Mouse (Mus musculus): ENCODE data around the gene Bok. TPM values are rescaled to one million over a fixed set of nuclear protein-coding genes. Genes with fewer than 3 reads are reported as not detected.
A peak's percentile ranks its signal among the peaks of the same experiment; 100 is the strongest.
"Not testable (repeated sequence)": the region's sequence is repeated elsewhere in the genome, so short reads cannot be mapped to it uniquely, and the experiment has no call there.

Bok gene
- polyA plus RNA-seq, 1 experiment from 2014 or later = 53.0 TPM

- Histone ChIP-seq H3K4me2 (ENCODE audit: low read depth, low read length) (no peak overlapping the region), H3K27ac (ENCODE audit: low read length) (peak overlapping the region; percentile 61), H3K9ac (ENCODE audit: low read depth, low read length) (no peak overlapping the region), H3K27me3 (replicated peaks; ENCODE audit: control insufficient read depth, insufficient read depth, low read length) (no peaks in the 10 kb centered on the region), H3K4me1 (ENCODE audit: control insufficient read depth, insufficient read depth, low read length) (peaks cover 8% of the 10 kb centered on the region; the same call in 1 of the 2 replicates), H3K36me3 (ENCODE audit: control insufficient read depth, insufficient read depth, low read length) (no peaks in the 10 kb centered on the region), H3K4me3 (ENCODE audit: low read length) (no peak overlapping the region), H3K9me3 (ENCODE audit: control insufficient read depth, low read length) (peaks cover 5% of the 10 kb centered on the region; the same call in 1 of the 2 replicates)
- peak; percentile 85 for ATAC-seq
- WGBS = 48% methylated on average over 5 of the region's 5 CpGs
Measured at GRCm38 (mm10) chr1:93657025-93657360, 28.5 kb upstream of the Bok start.

GRCm38 (mm10) chr1:93658559-93658958, 26.9 kb upstream of the Bok start, which contains the start of gene Stk25:
TSS of gene Stk25 (minus strand) at chr1:93658659.
- H3K9me3 ChIP-seq (ENCODE audit: control insufficient read depth, low read length); ATAC-seq; H3K36me3 ChIP-seq (ENCODE audit: control insufficient read depth, insufficient read depth, low read length); H3K27ac ChIP-seq (ENCODE audit: low read length); H3K9ac ChIP-seq (ENCODE audit: low read depth, low read length); H3K4me3 ChIP-seq (ENCODE audit: low read length); H3K4me2 ChIP-seq (ENCODE audit: low read depth, low read length); H3K4me1 ChIP-seq (ENCODE audit: control insufficient read depth, insufficient read depth, low read length); H3K27me3 ChIP-seq (replicated peaks; ENCODE audit: control insufficient read depth, insufficient read depth, low read length): not testable (repeated sequence)

GRCm38 (mm10) chr1:93667760-93668400, 17.6 kb upstream of the Bok start:
- ATAC-seq = peak; percentile 60
- WGBS = 28% methylated on average over 13 of the region's 13 CpGs
- Histone ChIP-seq H3K9me3 (ENCODE audit: control insufficient read depth, low read length) (no peaks in the 10 kb centered on the region), H3K27ac (ENCODE audit: low read length) (peak overlapping the region; percentile 74; the same call in 1 of the 2 replicates), H3K4me2 (ENCODE audit: low read depth, low read length) (0 out of 2 replicates have a peak overlapping the region, but pooled peaks have one; percentile 3), H3K27me3 (replicated peaks; ENCODE audit: control insufficient read depth, insufficient read depth, low read length) (no peaks in the 10 kb centered on the region), H3K4me3 (ENCODE audit: low read length) (no peak overlapping the region), H3K9ac (ENCODE audit: low read depth, low read length) (no peak overlapping the region), H3K36me3 (ENCODE audit: control insufficient read depth, insufficient read depth, low read length) (no peaks in the 10 kb centered on the region), H3K4me1 (ENCODE audit: control insufficient read depth, insufficient read depth, low read length) (peaks cover 9% of the 10 kb centered on the region; the same call in 1 of the 2 replicates)

- WGBS = 7% methylated on average over 17 of the region's 17 CpGs
- ATAC-seq = peak; percentile 84
- Histone ChIP-seq H3K9ac (ENCODE audit: low read depth, low read length) (peak overlapping the region; percentile 70), H3K4me1 (ENCODE audit: control insufficient read depth, insufficient read depth, low read length) (peaks cover 9% of the 10 kb centered on the region; the same call in 1 of the 2 replicates), H3K27ac (ENCODE audit: low read length) (peak overlapping the region; percentile 74), H3K9me3 (ENCODE audit: control insufficient read depth, low read length) (no peaks in the 10 kb centered on the region), H3K4me3 (ENCODE audit: low read length) (peak overlapping the region; percentile 49), H3K4me2 (ENCODE audit: low read depth, low read length) (peak overlapping the region; percentile 79), H3K36me3 (ENCODE audit: control insufficient read depth, insufficient read depth, low read length) (no peaks in the 10 kb centered on the region), H3K27me3 (replicated peaks; ENCODE audit: control insufficient read depth, insufficient read depth, low read length) (no peaks in the 10 kb centered on the region)
Measured at GRCm38 (mm10) chr1:93668791-93669548, 16.5 kb upstream of the Bok start.

GRCm38 (mm10) chr1:93669941-93670340, 15.5 kb upstream of the Bok start:
- Histone ChIP-seq H3K27ac (ENCODE audit: low read length) (no peak overlapping the region), H3K27me3 (replicated peaks; ENCODE audit: control insufficient read depth, insufficient read depth, low read length) (no peaks in the 10 kb centered on the region), H3K4me3 (ENCODE audit: low read length) (no peak overlapping the region), H3K9me3 (ENCODE audit: control insufficient read depth, low read length) (no peaks in the 10 kb centered on the region), H3K9ac (ENCODE audit: low read depth, low read length) (no peak overlapping the region), H3K4me2 (ENCODE audit: low read depth, low read length) (no peak overlapping the region), H3K36me3 (ENCODE audit: control insufficient read depth, insufficient read depth, low read length) (no peaks in the 10 kb centered on the region), H3K4me1 (ENCODE audit: control insufficient read depth, insufficient read depth, low read length) (peaks cover 9% of the 10 kb centered on the region; the same call in 1 of the 2 replicates)
- ATAC-seq = no peak

GRCm38 (mm10) chr1:93672682-93673081, 12.8 kb upstream of the Bok start:
- no peak overlapping the region for H3K27ac ChIP-seq (ENCODE audit: low read length)
- ATAC-seq = no peak
- no peaks in the 10 kb centered on the region for H3K27me3 ChIP-seq (replicated peaks; ENCODE audit: control insufficient read depth, insufficient read depth, low read length)
- H3K4me2 ChIP-seq (ENCODE audit: low read depth, low read length) = no peak overlapping the region
- H3K36me3 ChIP-seq (ENCODE audit: control insufficient read depth, insufficient read depth, low read length) = no peaks in the 10 kb centered on the region
- WGBS = 90% methylated on average over 5 of the region's 5 CpGs
- H3K9ac ChIP-seq (ENCODE audit: low read depth, low read length) = no peak overlapping the region
- H3K4me1 ChIP-seq (ENCODE audit: control insufficient read depth, insufficient read depth, low read length) = peaks cover 9% of the 10 kb centered on the region; the same call in 1 of the 2 replicates
- H3K9me3 ChIP-seq (ENCODE audit: control insufficient read depth, low read length) = no peaks in the 10 kb centered on the region
- no peak overlapping the region for H3K4me3 ChIP-seq (ENCODE audit: low read length)

- Histone ChIP-seq H3K4me1 (ENCODE audit: control insufficient read depth, insufficient read depth, low read length) (no peaks in the 10 kb centered on the region), H3K9me3 (ENCODE audit: control insufficient read depth, low read length) (no peaks in the 10 kb centered on the region), H3K27ac (ENCODE audit: low read length) (no peak overlapping the region), H3K36me3 (ENCODE audit: control insufficient read depth, insufficient read depth, low read length) (no peaks in the 10 kb centered on the region), H3K4me3 (ENCODE audit: low read length) (no peak overlapping the region), H3K9ac (ENCODE audit: low read depth, low read length) (no peak overlapping the region), H3K4me2 (ENCODE audit: low read depth, low read length) (no peak overlapping the region), H3K27me3 (replicated peaks; ENCODE audit: control insufficient read depth, insufficient read depth, low read length) (no peaks in the 10 kb centered on the region)
- no peak for ATAC-seq
- WGBS = 67% methylated on average over 2 of the region's 2 CpGs
Measured at GRCm38 (mm10) chr1:93678386-93678785, 7.1 kb upstream of the Bok start.

GRCm38 (mm10) chr1:93679889-93680568, 5.4 kb upstream of the Bok start:
- 0 out of 2 replicates have a peak, but pooled peaks cover 3% of the 10 kb centered on the region for H3K27me3 ChIP-seq (replicated peaks; ENCODE audit: control insufficient read depth, insufficient read depth, low read length)
- no peak overlapping the region for H3K9ac ChIP-seq (ENCODE audit: low read depth, low read length)
- no peak overlapping the region for H3K4me3 ChIP-seq (ENCODE audit: low read length)
- H3K36me3 ChIP-seq (ENCODE audit: control insufficient read depth, insufficient read depth, low read length) = no peaks in the 10 kb centered on the region
- no peak overlapping the region for H3K4me2 ChIP-seq (ENCODE audit: low read depth, low read length)
- ATAC-seq = peak; percentile 54
- H3K9me3 ChIP-seq (ENCODE audit: control insufficient read depth, low read length) = no peaks in the 10 kb centered on the region
- H3K27ac ChIP-seq (ENCODE audit: low read length) = 0 out of 2 replicates have a peak overlapping the region, but pooled peaks have one; percentile 25
- H3K4me1 ChIP-seq (ENCODE audit: control insufficient read depth, insufficient read depth, low read length) = no peaks in the 10 kb centered on the region
- WGBS = 61% methylated on average over 7 of the region's 7 CpGs

- Histone ChIP-seq H3K4me3 (ENCODE audit: low read length) (peak overlapping the region; percentile 71), H3K4me2 (ENCODE audit: low read depth, low read length) (peak overlapping the region; percentile 93), H3K9me3 (ENCODE audit: control insufficient read depth, low read length) (no peaks in the 10 kb centered on the region), H3K36me3 (ENCODE audit: control insufficient read depth, insufficient read depth, low read length) (no peaks in the 10 kb centered on the region), H3K27me3 (replicated peaks; ENCODE audit: control insufficient read depth, insufficient read depth, low read length) (0 out of 2 replicates have a peak, but pooled peaks cover 3% of the 10 kb centered on the region), H3K27ac (ENCODE audit: low read length) (peak overlapping the region; percentile 60), H3K9ac (ENCODE audit: low read depth, low read length) (peak overlapping the region; percentile 80), H3K4me1 (ENCODE audit: control insufficient read depth, insufficient read depth, low read length) (peaks cover 12% of the 10 kb centered on the region)
- WGBS = 4% methylated on average over 51 of the region's 51 CpGs
- ATAC-seq = peak; percentile 86
Measured at GRCm38 (mm10) chr1:93686245-93686960, 943 bp downstream of the Bok start.

Measured in intestine, embryonic 16.5 days (tissue).